Mouse (Mus musculus): Measurements from ENCODE around the gene Cdk2ap2. TPM values are rescaled to one million over a fixed set of nuclear protein-coding genes. Genes with fewer than 3 reads are reported as not detected.
"Not testable (repeated sequence)": the region's sequence is repeated elsewhere in the genome, so short reads cannot be mapped to it uniquely, and the experiment has no call there.

The Cdk2ap2 gene
- polyA plus RNA-seq, 1 experiment, result 11.2 TPM

- no peak for TF ChIP-seq GATA1 (IDR thresholded peaks at IDR 0.05; ENCODE audit: low read length)
- no peak for TF ChIP-seq TAL1 (IDR thresholded peaks at IDR 0.05; ENCODE audit: low read length)
- Histone ChIP-seq H3K27me3 (ENCODE audit: control insufficient read depth) (peaks cover 9% of the 10 kb centered on the region), H3K4me1 (ENCODE audit: control insufficient read depth) (peaks cover 6% of the 10 kb centered on the region), H3K36me3 (ENCODE audit: control insufficient read depth) (no peaks in the 10 kb centered on the region), H3K4me3 (replicated peaks) (no peak overlapping the region), H3K9me3 (ENCODE audit: control insufficient read depth, low read length) (no peaks in the 10 kb centered on the region)
These were observed 30.7 kb upstream of the Cdk2ap2 start for GRCm38 (mm10) chr19:4066280-4066679.

DNA sequence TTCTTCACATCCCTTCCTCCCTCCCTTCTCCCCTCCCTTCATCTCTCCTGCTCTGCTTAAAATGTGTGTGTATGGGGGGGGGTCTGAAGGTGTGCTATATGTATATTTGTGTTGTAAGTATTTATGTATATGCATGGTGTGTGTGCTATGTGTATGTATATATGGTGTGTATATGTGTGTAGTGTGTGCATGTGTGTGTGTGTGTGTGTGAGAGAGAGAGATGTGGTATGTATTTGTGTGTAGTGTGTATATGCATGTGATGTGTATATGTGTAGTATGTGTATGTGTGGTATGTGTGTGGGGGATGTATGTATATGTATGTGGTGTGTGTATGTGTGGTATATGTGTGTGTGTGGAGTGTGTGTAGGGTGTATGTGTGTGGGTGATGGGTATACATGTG is 30.1 kb upstream of the Cdk2ap2 start:
- Histone ChIP-seq H3K36me3 (ENCODE audit: control insufficient read depth) (no peaks in the 10 kb centered on the region), H3K4me3 (replicated peaks) (no peak overlapping the region), H3K4me1 (ENCODE audit: control insufficient read depth) (peaks cover 6% of the 10 kb centered on the region), H3K9me3 (ENCODE audit: control insufficient read depth, low read length) (no peaks in the 10 kb centered on the region), H3K27me3 (ENCODE audit: control insufficient read depth) (peaks cover 9% of the 10 kb centered on the region)
- no peak for TF ChIP-seq TAL1 (IDR thresholded peaks at IDR 0.05; ENCODE audit: low read length)
- no peak for TF ChIP-seq GATA1 (IDR thresholded peaks at IDR 0.05; ENCODE audit: low read length)

- H3K27me3 ChIP-seq (ENCODE audit: control insufficient read depth); H3K36me3 ChIP-seq (ENCODE audit: control insufficient read depth); H3K9me3 ChIP-seq (ENCODE audit: control insufficient read depth, low read length); H3K4me3 ChIP-seq (replicated peaks); H3K4me1 ChIP-seq (ENCODE audit: control insufficient read depth): not testable (repeated sequence)
These were observed 28.7 kb upstream of the Cdk2ap2 start for GRCm38 (mm10) chr19:4068242-4068641.

DNA sequence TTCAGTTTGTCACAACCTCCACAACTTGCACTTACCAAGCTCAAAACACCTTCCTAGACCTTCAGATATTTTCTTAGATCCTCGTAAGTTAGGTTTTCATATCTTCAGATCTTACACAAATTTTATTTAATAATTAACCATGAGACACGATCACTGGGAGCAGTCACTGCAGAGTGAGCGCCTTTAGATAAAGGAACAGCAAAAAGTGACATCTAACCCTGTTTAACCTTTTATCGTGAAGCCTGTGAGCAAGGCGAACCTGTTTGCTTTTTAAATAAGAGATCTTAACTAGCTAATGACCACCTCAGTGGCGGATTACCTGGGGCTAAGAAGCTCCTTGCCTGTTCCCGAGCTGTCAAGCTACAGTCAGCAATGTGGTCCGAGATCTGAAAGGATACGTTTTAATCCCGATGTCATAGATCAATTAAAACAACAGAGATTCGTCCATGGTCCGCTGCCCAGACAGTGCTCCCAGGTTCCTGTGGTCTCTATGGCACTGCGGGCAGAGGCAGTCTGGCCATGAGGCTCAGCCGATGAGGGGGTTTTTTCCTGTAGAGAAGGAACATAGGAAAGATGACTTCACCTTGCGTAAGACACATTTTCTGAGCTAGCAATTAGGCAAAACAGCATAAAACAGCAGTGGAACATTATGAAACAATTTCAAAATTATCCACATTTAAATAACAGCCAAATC is 28.1 kb upstream of the Cdk2ap2 start:
- peaks cover 6% of the 10 kb centered on the region for H3K4me1 ChIP-seq (ENCODE audit: control insufficient read depth)
- H3K36me3 ChIP-seq (ENCODE audit: control insufficient read depth), result no peaks in the 10 kb centered on the region
- TF ChIP-seq GATA1 (IDR thresholded peaks at IDR 0.05; ENCODE audit: low read length), result no peak
- TF ChIP-seq TAL1 (IDR thresholded peaks at IDR 0.05; ENCODE audit: low read length), result no peak
- H3K27me3 ChIP-seq (ENCODE audit: control insufficient read depth), result peaks cover 9% of the 10 kb centered on the region
- no peaks in the 10 kb centered on the region for H3K9me3 ChIP-seq (ENCODE audit: control insufficient read depth, low read length)
- no peak overlapping the region for H3K4me3 ChIP-seq (replicated peaks)

GRCm38 (mm10) chr19:4070311-4070710 is 26.7 kb upstream of the Cdk2ap2 start:
- TF ChIP-seq TAL1 (IDR thresholded peaks at IDR 0.05; ENCODE audit: low read length) (no peak), GATA1 (IDR thresholded peaks at IDR 0.05; ENCODE audit: low read length) (no peak)
- H3K4me1 ChIP-seq (ENCODE audit: control insufficient read depth), result peaks cover 3% of the 10 kb centered on the region
- no peaks in the 10 kb centered on the region for H3K9me3 ChIP-seq (ENCODE audit: control insufficient read depth, low read length)
- H3K27me3 ChIP-seq (ENCODE audit: control insufficient read depth), result peaks cover 9% of the 10 kb centered on the region
- no peak overlapping the region for H3K4me3 ChIP-seq (replicated peaks)
- H3K36me3 ChIP-seq (ENCODE audit: control insufficient read depth), result no peaks in the 10 kb centered on the region

GRCm38 (mm10) chr19:4070756-4071155 is 26.2 kb upstream of the Cdk2ap2 start:
- Histone ChIP-seq H3K27me3 (ENCODE audit: control insufficient read depth) (peaks cover 9% of the 10 kb centered on the region), H3K9me3 (ENCODE audit: control insufficient read depth, low read length) (no peaks in the 10 kb centered on the region), H3K36me3 (ENCODE audit: control insufficient read depth) (no peaks in the 10 kb centered on the region), H3K4me1 (ENCODE audit: control insufficient read depth) (peaks cover 3% of the 10 kb centered on the region), H3K4me3 (replicated peaks) (no peak overlapping the region)
- TF ChIP-seq GATA1 (IDR thresholded peaks at IDR 0.05; ENCODE audit: low read length) (no peak), TAL1 (IDR thresholded peaks at IDR 0.05; ENCODE audit: low read length) (no peak)

GRCm38 (mm10) chr19:4071406-4071805 is 25.6 kb upstream of the Cdk2ap2 start:
- H3K4me3 ChIP-seq (replicated peaks), result no peak overlapping the region
- TF ChIP-seq GATA1 (IDR thresholded peaks at IDR 0.05; ENCODE audit: low read length) (no peak), TAL1 (IDR thresholded peaks at IDR 0.05; ENCODE audit: low read length) (no peak)
- no peaks in the 10 kb centered on the region for H3K36me3 ChIP-seq (ENCODE audit: control insufficient read depth)
- H3K4me1 ChIP-seq (ENCODE audit: control insufficient read depth), result peaks cover 3% of the 10 kb centered on the region
- no peaks in the 10 kb centered on the region; the same call in 1 of the 2 replicates for H3K9me3 ChIP-seq (ENCODE audit: control insufficient read depth, low read length)
- peaks cover 9% of the 10 kb centered on the region for H3K27me3 ChIP-seq (ENCODE audit: control insufficient read depth)

- no peaks in the 10 kb centered on the region for H3K36me3 ChIP-seq (ENCODE audit: control insufficient read depth)
- no peak overlapping the region for H3K4me3 ChIP-seq (replicated peaks)
- H3K4me1 ChIP-seq (ENCODE audit: control insufficient read depth), result peaks cover 4% of the 10 kb centered on the region
- H3K9me3 ChIP-seq (ENCODE audit: control insufficient read depth, low read length), result peaks cover 2% of the 10 kb centered on the region; the same call in 1 of the 2 replicates
- peaks cover 3% of the 10 kb centered on the region for H3K27me3 ChIP-seq (ENCODE audit: control insufficient read depth)
- TF ChIP-seq GATA1 (IDR thresholded peaks at IDR 0.05; ENCODE audit: low read length) (no peak), TAL1 (IDR thresholded peaks at IDR 0.05; ENCODE audit: low read length) (no peak)
These were observed 24.1 kb upstream of the Cdk2ap2 start for GRCm38 (mm10) chr19:4072706-4073424.

DNA sequence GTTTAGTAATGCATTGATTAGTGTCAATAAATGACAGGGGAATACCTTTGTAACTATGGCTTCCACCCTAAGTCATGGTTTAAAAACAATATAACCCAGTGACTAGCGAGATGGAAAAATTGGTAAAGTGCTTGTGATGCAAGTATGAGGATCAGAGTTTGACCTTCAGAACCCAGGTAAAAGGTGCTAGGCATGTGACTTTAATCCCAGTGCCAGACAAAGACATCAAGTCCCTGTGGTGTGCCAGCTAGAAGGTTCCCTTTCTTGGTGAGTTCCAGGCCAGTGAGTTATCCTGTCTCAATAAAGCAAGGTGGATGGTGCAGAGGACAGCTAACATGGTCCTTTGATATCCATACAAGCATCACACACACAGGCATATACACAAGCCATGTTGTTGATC is 21.5 kb upstream of the Cdk2ap2 start:
- TF ChIP-seq TAL1 (IDR thresholded peaks at IDR 0.05; ENCODE audit: low read length), result no peak
- no peak for TF ChIP-seq GATA1 (IDR thresholded peaks at IDR 0.05; ENCODE audit: low read length)
- Histone ChIP-seq H3K4me3 (replicated peaks) (no peak overlapping the region), H3K27me3 (ENCODE audit: control insufficient read depth) (no peaks in the 10 kb centered on the region; the same call in 1 of the 2 replicates), H3K36me3 (ENCODE audit: control insufficient read depth) (no peaks in the 10 kb centered on the region), H3K9me3 (ENCODE audit: control insufficient read depth, low read length) (peaks cover 2% of the 10 kb centered on the region; the same call in 1 of the 2 replicates), H3K4me1 (ENCODE audit: control insufficient read depth) (peaks cover 26% of the 10 kb centered on the region)
